Mouse (Mus musculus) telencephalon, adult 2 months (tissue): ENCODE results near the gene Fam120a.
A peak's percentile ranks its signal among the peaks of the same experiment; 100 is the strongest.

ENCODE experiments used
- DNase-seq: peaks from one replicate; pipeline ENCODE4 v3.0.0-alpha.2; 2011; ENCODE audit warnings: low read depth, low spot score

The Fam120a gene

DNA sequence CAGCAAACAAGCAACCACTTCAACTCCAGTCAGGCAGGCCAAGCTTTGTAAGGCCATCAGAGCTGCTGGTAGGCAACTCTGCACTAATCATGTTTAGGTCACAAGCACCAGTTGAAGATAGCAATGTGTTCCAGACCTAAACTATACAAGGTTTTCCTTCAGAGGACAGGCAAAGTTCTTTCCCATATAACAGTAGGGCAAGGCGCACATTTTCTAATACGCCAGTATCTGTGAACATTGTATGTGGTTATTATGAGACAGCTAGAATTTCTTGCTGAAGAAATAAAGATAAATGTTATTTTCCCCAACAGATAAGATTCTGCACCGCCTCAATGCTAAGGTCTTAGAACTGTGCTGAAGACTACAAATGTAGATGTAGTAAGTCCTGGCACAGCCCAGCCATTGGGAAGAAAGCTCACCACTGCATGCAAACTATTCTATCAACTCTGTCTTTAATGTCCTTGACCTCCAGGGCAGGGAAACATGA, 50.7 kb downstream of the Fam120a start:
- DNase-seq = no peak

DNA sequence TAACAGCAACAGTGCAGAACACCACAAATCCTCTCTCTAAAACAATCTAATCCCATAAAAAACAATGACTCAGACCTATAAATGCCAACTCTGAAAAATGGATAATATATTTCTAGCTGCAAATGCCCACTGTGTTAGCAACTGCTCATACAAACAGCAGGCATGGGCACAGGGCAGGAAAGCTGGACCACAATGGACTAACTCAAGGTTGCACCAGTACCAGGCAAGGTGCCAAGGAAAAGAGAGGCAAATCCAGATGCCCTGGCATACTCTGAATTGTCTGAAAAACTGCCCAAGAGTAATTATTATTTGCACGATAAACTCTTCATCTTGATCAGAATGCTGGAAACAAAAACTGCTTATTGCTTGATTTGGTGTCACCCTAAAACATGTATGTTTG, 54.1 kb downstream of the Fam120a start:
- DNase-seq = no peak

DNA sequence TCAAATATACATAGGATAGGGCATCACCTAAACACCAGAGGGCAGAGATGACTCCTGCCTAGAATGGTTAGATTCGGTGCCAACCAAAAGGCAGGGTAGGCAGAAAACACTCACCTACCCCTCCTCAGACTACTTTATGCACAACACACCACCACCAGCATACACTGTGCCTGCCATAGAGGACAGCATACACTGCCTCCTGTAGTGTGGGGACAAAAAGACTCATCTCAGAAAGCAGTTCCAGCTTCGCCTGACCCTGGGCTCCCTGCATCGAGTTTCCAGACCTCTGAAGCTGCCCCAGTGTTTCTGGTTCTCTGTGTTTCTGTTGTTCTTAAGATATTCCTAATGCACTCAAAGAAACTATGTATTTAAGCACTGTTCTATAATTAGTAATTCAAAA, 54.7 kb downstream of the Fam120a start:
- DNase-seq = no peak

DNA sequence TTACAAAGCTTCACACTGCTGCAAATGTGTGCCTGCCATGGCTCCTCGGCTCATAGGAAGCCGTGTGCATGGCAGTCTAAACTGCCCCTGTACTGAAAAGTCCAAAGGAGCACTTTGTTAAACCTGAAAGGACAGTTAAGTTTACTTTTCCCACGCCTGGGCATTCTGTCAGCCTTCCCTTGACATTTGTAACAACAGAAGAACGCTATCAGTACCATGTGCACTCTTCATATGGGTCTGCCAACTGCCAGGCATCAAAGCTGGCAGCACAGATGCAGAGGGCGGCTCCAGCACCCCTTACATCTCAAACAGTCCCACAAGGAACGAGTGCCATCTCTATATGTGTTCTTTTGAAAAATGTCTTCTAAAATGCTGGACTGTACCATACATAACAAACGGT, 56.4 kb downstream of the Fam120a start:
- DNase-seq = no peak

DNA sequence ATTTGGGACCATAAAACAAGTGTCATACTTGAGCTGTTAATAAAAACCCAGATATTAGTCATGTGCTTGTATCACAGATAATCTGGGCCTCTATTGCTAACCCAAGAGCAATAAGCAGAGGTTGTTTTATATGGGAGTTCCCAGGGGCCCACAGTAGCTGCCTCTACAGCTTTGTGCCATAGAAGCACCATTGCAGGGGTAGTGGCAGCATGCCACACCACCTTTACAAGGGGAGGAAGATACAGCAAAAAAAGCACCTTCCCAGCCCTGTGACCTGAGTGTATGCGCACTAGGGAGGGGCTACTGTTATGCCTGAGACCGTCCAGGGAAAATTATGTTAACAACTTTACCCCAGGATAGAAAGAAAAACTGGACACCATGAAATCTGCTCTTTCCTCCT, 62.4 kb downstream of the Fam120a start:
- DNase-seq = no peak

DNA sequence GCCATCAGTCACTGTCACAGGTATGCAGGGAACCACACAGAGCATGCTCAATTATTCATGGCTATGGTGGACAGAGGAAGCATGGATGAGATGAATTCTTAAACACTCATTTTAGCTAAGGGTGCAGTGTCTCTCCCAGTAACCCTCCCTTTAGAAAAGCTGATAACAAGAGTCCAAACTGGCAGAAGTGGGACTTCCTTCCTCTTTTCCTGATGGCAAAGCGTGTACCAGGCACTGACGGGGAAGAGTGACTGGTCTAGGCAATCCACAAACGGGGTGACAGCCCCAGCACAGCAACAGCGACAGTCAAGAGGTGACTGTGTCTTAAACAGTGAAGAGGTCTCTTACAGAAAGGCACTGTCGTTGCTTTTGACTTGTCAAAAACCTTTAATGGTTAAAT, 72.4 kb downstream of the Fam120a start:
- DNase-seq = no peak

DNA sequence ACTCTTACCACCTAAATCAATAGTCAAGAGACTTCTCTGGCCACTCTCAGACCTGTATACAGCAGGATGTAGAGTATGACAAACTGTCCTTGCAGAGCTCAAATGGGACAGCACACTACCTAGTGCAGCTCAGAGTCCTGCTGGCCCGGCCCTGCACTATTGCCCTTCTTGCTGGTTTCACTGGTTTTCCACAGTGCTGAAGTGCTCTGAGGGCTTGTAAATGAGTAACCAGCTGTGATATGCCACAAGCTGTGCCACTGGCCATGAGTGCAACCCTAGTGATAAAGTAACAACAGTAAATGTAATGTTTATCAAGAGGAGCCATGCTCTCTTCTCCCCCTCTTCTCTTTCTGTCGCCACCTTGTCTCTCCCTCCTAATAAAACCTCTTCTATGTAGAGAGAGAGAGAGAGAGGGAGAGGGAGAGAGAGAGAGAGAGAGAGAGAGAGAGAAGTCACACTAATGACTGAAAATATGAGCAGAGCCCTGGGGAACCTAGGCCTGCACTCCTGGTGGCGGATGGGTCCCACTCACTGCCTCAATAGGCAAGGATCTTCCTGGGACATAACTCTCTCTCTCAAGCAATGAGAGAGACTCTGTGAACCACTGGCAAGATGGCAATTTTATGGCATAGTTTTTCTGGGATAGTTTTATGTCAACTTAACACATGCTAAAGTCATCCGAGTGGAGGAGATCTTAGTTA, 77.4 kb downstream of the Fam120a start:
- no peak for DNase-seq

GRCm38 (mm10) chr13:48878534-48878933, 89.3 kb downstream of the Fam120a start:
- peak; percentile 97 for DNase-seq

GRCm38 (mm10) chr13:48877805-48878204, 90.0 kb downstream of the Fam120a start:
- DNase-seq = no peak

- no peak for DNase-seq
These were observed 95.1 kb downstream of the Fam120a start for GRCm38 (mm10) chr13:48872726-48873125.

GRCm38 (mm10) chr13:48871887-48872606, 95.8 kb downstream of the Fam120a start:
- DNase-seq = no peak

DNA sequence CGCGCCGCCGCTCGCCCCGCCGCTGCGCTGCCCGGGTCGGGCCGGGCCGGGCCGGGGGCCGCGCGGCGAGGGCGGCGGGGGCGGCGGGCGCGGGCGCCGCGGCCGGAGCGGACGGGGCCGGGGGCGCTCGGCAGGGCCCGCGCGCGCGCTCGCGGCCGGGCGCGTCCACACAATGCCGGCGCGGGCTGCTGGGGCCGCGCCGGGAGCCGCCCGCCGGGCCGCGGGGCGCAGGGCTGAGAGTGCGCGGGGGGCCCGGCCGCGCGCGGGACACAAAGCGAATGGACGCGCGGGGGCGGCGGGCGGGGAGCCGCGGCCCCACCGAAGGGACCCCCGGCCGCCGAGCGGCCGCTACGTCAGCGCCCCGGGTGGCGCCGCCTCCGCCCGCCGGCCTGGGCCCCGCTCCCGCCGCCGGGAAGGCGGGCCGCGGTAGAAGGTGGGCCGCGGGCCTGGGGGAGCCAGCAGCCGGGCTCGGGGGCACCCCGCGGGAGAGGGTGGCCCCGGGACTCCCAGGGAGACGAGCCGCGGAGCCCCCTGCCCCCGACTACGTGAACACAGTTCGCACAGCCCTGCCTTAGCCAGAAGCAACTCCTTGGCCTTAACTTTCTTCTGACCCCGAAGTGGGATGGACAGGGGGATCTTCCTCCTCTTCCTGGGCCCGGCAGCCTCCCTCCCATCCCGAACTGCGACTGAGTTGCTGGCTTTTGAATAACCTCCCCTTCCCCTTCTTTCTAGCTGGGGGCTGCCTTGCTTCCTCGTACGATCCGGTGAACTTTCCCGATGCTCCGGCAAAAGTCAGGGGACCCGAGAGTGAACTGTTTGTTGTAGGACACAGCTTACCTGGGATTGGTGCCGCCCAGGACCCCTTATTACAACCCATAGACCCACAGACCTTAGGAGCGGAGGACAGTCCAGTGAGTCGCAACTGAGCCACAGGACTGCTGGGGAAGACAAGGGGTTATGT, 96.8 kb downstream of the Fam120a start, which contains the start of gene Phf2:
Gene Phf2 (minus strand): TSS at position 349 of the 961 bp plus-strand sequence.
- no peak for DNase-seq

GRCm38 (mm10) chr13:48869950-48870770, 97.7 kb downstream of the Fam120a start:
- no peak for DNase-seq

DNA sequence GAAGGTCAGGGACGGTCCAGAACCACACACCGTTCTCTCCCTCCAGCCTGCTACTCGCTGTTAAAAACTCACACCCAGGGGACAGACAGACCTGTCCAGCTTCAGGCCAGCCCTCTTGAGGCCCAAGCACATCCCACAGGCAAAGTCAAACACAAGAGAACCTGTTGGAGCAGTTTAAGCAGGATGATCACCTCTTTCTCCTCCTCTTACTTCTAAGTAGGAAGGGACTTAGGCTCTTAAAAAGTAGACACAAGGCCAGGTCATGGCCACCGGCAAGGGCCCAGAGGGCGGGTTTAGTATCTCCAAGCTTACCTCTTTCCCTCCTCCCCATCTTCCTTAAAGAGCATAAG, 98.2 kb downstream of the Fam120a start:
- no peak for DNase-seq

GRCm38 (mm10) chr13:48869088-48869487, 98.7 kb downstream of the Fam120a start:
- no peak for DNase-seq

DNA sequence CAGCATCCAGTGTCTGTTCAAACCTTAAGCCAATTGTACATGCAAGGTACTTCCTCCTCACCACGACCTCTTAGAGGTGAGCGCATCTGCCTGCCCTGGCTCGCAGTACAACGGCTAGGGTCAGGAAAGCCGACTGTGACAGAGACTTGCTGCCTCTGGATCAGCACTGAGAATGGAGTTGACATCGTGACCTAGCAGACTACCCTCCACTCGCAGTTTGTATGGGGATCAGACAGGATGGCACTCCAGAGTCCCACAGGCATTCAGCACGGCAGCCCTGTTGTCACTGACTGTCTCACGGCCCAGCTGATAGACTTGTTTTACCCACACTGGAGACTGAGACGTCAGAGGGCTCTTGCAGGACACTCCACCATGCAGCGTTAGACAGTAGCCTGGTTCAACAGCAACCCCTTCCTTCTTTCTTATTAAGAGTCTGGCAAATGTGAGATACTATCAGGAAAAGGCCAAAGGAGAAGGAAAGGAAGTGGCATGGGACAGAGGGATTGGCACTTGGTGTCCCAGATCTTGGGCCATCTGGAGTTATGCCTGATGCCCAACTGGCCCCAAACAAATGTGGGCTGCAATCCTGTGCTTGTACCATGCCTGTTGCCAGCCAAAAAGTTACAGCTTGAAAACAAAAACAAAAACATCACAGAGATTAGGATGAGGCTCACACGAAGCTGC, 103.0 kb downstream of the Fam120a start:
- no peak for DNase-seq

DNA sequence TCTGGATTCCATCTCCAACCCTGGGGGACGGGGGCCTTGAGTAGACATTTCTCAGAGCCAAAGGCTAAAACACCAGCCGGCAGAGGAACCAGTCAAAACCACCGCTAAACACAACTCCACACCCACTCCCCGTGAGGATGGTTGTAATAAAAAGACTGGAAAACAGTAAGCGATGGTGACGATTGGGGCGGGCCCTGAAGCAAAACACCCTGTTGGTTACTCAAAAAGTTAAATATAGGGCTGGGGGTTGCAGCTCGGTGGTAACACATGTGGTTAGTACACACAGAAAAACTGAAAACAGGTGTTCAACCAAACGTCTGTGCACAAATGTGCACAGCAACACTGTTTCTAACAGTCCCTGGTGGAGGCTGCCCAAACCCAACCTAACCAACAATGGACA, 104.3 kb downstream of the Fam120a start:
- no peak for DNase-seq

DNA sequence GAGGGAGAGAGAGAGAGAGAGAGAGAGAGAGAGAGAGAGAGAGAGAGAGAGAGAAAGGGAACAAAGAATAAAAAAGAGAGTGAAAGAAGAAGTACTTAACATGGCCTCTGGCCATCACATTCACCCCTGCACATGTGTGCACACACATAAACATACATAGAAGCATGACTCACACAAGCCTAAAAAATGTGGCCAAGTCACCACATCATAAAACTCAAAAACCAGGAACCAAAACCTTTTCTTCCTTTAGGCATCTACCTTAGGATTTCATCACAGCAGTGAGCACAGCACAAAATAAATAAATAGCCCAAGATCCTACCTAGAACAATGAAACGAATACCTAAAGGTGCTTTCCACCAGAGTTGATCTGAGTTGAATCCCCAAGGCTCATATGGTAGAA, 105.9 kb downstream of the Fam120a start:
- no peak for DNase-seq

- DNase-seq = no peak
These were observed 109.0 kb downstream of the Fam120a start for GRCm38 (mm10) chr13:48858779-48859178.

- DNase-seq = no peak
These were observed 109.8 kb downstream of the Fam120a start for GRCm38 (mm10) chr13:48858054-48858453.
